Mouse (Mus musculus): ENCODE measurements around the gene Naaladl2.

Naaladl2 gene

GRCm38 (mm10) chr3:24690162-24690915 lies 453.7 kb downstream of the Naaladl2 start:
- DNase-seq (ENCODE audit: low spot score), result no peak

DNA sequence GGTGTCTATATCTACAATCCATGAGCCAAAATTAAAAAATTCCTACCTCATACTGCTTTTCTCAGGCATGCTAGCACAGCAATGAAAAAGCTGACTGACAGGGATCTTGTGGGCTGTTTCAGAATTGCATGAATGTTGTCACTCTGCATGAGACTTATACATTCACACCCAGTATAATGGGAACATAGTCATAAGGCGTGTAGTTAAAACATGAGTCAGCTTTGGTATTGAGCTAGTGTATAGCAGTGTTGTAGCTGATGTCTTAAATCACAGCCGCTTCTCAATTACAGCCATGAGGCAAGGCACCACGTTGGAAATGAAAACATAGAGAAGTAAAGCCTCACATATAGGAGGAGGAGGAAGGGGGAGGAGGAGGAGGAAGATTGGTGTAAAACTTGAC lies 473.6 kb downstream of the Naaladl2 start:
- DNase-seq (ENCODE audit: low spot score), result no peak

- DNase-seq (ENCODE audit: low spot score), result no peak
Measured at GRCm38 (mm10) chr3:24668052-24668916, 475.8 kb downstream of the Naaladl2 start.

DNA sequence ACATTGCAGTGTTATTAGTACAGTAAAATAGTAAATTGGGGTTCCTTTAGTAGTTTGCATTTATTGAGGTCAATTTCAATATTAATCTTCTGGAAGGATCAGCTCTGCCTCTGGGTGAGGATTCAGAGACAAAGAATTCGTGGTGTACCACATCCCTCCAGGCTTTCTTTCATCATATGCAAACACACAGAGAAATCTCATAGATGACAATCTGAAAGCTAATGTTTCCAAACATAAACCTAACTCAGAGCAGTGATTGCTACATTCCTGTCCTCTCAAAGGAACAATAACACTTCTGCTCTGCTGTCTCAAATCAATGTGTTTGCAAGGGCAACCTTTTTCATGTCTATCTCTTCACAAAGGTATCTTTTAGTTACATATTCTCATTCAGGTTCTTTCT lies 478.7 kb downstream of the Naaladl2 start:
- no peak for DNase-seq (ENCODE audit: low spot score)

DNA sequence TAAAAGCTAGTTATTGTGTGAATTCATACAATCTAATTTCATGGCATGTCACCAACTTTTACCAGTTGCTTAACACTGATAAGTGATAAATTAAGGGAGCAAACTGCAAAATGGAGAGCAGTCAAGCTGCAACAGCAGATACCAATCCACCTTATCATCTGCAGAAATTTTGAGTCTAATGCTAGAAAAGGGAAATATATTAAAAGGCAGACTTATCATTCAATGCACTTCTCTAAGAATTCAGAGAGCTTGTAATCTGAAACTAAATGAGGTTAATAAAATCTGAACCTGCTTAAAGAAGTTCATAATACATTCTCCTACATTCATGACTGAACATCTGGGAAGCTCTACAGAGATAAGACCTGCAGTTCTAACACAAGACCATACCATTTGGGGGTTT lies 480.3 kb downstream of the Naaladl2 start:
- DNase-seq (ENCODE audit: low spot score), result no peak

DNA sequence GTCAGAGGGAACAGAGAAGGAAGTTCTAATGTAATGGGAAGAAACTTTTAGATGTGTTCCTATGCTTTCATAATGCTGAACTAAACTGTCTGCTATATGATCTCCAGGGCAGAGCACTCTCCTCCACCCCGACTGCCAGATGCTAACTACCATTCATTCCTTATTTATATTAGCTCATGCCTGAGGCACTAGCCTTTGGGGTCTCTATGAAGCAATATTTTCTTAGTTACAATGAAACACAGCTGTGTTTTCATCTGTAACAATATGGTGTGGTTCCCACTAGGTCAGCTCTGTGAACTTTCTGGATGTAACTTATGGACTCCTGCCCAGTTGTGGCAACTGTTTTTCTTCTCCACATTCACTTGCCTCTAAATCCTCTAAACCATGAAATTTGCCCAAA lies 514.0 kb downstream of the Naaladl2 start:
- DNase-seq (ENCODE audit: low spot score), result peak; percentile 25

GRCm38 (mm10) chr3:24605485-24605884 lies 538.6 kb downstream of the Naaladl2 start:
- DNase-seq (ENCODE audit: low spot score), result peak; percentile 34

GRCm38 (mm10) chr3:24604791-24605320 lies 539.2 kb downstream of the Naaladl2 start:
- no peak for DNase-seq (ENCODE audit: low spot score)

DNA sequence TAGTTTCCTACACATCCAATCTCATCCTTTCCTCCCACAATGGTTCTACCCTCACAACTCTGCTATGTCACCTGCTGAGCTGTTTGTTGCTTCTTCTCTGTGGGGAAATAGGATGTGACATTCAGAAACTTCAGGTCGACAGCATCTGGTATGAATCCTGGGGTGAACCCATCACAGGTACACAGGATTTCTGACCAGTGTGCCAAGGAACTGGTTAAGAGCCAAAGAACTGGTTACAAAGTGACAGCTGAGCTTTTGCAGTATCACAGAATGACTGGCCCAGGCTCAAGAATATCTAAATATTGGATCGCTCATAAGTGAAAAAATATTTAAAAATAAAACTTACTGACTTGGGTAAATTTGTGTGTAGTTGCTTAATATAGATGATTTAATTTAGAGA lies 548.6 kb downstream of the Naaladl2 start:
- no peak for DNase-seq (ENCODE audit: low spot score)

GRCm38 (mm10) chr3:24556617-24557016 lies 587.4 kb downstream of the Naaladl2 start:
- DNase-seq (ENCODE audit: low spot score), result no peak

DNA sequence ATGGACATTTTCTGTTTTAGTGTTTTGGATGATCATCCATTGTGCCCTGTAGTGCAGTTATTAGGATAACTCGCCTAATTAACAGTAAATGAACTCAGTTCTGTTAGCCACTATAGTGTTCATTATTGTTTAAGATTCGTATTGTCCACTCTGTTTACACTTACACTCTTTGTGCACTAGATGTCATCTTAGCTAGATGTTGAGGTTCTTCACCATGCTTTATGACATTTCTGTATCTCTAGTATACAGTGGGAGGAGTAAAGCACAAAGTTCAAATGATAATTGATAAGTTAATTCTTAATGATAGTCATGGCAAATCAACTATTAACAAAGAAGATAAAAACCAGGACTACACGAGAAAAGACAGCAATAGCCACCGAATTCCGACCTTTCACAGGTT lies 590.4 kb downstream of the Naaladl2 start:
- DNase-seq (ENCODE audit: low spot score), result no peak

DNA sequence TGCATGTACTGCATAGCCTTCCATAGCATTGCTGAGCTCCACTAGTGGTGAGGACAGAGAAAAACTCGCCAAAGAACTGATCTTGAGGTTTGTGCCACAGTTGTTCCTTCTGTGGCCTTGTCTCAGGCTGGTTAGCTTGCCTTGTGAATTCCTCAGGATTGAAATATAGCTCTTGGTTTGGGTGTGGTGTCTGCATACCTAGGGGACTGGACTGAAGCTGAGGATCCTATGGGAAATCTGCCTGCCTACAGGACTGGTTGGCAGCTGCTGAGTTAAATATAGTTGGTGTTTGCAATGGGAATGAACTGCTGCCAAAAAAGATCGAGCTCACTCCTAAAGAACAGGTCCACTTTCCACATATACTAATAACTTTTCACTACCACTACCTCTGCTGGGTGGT lies 591.4 kb downstream of the Naaladl2 start:
- DNase-seq (ENCODE audit: low spot score), result no peak

DNA sequence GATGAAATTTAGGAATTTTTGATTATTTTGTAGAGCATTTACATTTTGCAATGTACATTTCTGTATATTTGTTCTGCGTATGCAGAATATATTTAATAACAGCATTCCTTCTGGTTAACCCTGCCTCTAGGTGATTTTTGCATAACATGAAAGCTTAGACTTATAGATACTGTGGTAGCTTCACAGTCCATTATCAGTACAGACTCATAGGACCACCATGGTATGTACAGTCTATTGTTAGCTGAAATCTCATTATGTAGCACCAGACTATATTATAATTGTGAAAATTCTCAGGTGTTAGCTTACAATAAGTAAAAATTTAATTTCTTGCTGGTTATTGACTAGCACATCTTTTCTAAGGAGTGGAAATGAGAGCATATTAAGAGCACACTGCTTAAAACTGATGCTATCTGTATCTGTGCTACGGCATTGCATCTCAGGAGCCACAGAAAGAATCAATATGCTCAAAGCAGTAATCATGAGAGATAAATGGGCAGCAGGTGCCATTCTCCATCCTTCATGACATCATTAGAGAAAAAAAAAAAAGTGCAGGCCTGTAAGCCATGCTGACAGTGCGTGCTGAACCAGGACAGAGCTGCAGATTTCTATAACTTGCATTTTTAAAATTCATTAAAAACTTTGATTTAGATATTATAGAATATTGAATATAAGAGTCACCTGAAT lies 610.1 kb downstream of the Naaladl2 start:
- no peak for DNase-seq (ENCODE audit: low spot score)

- DNase-seq (ENCODE audit: low spot score), result no peak
Measured at GRCm38 (mm10) chr3:24514918-24515317, 629.1 kb downstream of the Naaladl2 start.

GRCm38 (mm10) chr3:24486456-24487112 lies 657.5 kb downstream of the Naaladl2 start:
- DNase-seq (ENCODE audit: low spot score), result no peak

DNA sequence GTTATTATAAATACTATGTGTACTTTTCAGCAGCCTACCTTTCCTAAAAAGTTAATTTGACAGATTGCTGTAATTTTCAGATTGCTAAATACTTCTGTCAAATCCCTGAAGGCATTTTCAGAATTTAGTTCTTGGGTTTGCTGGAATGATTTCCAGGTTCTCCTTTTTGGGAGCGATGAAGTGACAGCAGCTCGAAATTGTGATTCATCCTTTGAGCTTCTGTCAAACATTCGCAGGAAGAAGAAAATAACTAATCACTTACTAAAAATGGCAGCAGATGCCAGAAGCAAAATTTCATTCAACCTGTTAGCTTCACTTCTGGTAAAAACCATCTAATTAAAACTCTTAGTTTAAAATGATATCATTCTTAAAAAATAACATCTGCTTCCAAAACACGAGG lies 680.1 kb downstream of the Naaladl2 start:
- DNase-seq (ENCODE audit: low spot score), result no peak

- DNase-seq (ENCODE audit: low spot score), result no peak
Measured at GRCm38 (mm10) chr3:24440621-24441020, 703.4 kb downstream of the Naaladl2 start.

- DNase-seq (ENCODE audit: low spot score), result no peak
Measured at GRCm38 (mm10) chr3:24432761-24433160, 711.3 kb downstream of the Naaladl2 start.

GRCm38 (mm10) chr3:24391737-24392136 lies 752.3 kb downstream of the Naaladl2 start:
- DNase-seq (ENCODE audit: low spot score), result no peak

DNA sequence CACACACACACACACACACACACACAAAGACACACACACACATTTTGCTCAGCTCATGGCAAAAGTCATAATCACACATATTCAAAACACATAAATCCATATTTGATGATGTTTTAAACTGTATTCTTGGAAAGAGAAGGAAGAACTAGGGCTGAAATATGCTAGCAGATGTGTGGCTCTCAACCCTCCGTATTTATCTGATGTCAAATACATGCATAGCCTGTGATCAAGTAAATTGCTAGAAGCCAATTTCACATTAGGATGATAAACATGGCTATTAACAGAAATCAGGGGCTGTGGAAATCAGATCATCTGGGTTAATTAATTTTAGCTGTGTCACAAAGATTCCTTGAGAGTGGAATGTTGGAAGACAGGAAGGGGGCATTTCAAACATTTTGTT lies 752.8 kb downstream of the Naaladl2 start:
- no peak for DNase-seq (ENCODE audit: low spot score)

GRCm38 (mm10) chr3:24355010-24355409 lies 789.1 kb downstream of the Naaladl2 start:
- no peak for DNase-seq (ENCODE audit: low spot score)

Measured in embryo, embryonic 10 days (tissue).